Mouse (Mus musculus): Measurements from ENCODE around the gene Osbp2.

- TF ChIP-seq CTCF (IDR thresholded peaks at IDR 0.05; ENCODE audit: low read depth) = no peak
- TF ChIP-seq EP300 (IDR thresholded peaks at IDR 0.05; ENCODE audit: low read depth) = no peak
These were observed 32.2 kb upstream of the Osbp2 start for GRCm38 (mm10) chr11:3895933-3896332.

All from liver, postnatal 0 days (tissue).